Mouse (Mus musculus): Measurements from ENCODE around the gene Kif5a. TPM values are rescaled to one million over a fixed set of nuclear protein-coding genes. Genes with fewer than 3 reads are reported as not detected.

The Kif5a gene
- total RNA-seq, 1 experiment from 2014 or later, result 13.1 TPM

DNA sequence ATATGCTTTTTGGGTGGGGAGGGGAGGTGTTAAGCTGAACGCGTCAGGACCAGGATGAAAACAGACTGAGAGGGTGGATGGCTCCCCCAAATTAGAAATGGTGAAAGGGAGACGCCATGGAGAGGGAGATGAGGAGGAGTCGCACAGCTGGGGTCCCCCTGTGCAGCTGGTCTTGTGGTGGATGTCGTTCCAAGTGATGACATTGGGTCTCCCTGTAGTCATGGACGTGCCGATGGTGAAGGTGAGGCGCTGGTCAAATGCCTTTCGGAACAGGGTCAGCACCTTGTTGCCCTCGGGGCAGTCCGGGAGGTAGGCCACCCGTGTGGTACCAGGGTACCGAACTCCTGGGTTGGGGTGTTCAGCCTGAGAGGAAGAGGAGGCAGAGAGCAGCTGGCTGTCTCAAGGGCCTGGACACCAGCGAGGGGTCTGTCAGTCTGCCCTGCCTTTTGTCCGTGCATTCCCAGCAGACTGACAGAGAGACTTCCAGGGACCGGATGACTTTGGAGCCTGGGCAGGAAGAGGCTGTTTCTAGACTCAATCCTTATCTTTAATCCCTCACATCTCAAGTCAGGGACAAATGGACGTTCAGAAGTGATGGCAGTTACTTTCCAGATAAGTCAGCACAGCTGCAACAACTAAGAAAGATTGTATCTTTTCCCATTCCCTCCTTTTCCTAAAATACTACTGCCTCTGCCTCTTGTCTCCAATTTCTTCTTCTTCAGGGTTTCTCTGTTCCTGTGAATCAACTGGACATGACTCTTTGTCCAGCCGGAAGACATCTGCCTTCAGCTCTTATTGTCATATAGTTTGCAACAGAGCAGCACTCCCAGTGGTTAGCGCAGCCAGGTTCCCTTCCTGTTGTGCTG, 71.7 kb downstream of the Kif5a start:
- no peak for DNase-seq

DNA sequence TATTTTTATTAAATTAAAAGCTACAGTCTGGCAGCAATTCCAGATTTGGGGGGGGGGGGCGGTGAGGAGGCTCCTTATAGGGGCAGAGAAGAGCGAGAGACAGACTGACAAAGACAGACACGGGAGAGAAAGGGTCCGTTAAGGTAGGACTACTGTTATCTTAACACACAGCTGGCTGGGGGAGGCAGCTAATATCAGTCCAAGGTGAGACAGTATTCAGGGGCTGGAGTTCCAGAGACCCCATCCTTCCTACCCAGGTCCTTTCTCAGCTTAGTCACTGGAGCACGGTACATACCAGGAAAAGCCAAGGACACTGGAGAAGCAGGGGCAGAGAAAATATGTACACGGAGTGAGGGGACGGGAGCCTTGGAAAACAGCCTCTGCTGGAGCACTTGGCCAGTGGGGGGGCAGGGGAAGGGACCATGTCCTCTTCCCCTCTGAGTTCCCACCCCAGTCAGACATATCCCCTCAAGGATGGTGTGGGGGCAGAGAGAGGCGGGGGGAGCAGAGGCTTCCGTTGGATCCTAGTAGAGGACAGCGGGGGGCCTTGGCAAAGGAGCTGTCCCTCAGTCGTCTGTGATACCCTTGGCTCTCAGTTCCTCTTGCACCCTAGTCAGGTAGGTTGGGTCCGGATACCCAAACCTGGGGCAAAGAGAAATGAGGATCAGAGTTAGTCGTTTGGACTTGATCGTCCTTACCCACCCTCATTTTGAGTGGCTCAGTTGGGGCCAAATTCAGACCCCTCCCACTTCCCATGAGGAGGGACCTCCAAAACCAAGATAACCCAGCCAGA, 72.6 kb downstream of the Kif5a start:
- DNase-seq, result no peak

DNA sequence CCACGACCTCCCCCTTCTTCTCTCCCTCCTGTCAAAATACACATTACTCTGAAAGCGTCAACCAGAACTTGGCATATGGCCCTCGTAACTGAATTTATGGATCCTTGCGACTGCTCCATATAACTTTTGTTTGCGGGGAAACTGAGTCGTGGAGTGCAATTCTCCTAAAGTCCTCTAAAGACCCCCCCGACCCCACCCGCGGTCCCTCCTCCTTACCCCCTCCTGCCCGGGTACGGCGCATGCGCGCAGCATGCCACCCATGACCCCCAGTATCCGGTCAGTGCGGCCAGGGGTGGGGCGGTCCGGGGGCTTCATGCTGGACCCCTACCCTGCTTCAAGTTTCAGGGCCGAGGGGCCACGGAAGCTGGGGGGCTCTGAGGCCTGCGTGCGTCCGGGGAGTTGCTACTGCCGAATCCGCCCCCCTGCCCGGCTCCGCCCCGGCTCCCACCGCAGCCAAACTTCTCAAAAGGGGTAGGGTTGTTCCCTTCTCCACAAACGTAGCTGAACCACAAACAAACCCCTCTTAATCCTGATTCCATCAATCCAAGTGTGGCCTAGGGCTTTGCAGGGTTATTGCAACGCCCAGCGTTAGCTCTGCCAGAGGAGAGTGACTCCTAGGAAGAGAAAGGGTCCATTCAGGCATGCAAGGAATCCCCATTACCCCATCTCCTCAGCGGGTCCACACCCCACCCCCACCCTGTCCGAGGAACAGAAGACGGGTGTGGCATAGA, 73.3 kb downstream of the Kif5a start, which contains the start of gene Arhgef25:
Gene Arhgef25, minus strand, starts transcription at position 433 of the 731 bp plus-strand sequence.
- peak; percentile 46 for DNase-seq

DNA sequence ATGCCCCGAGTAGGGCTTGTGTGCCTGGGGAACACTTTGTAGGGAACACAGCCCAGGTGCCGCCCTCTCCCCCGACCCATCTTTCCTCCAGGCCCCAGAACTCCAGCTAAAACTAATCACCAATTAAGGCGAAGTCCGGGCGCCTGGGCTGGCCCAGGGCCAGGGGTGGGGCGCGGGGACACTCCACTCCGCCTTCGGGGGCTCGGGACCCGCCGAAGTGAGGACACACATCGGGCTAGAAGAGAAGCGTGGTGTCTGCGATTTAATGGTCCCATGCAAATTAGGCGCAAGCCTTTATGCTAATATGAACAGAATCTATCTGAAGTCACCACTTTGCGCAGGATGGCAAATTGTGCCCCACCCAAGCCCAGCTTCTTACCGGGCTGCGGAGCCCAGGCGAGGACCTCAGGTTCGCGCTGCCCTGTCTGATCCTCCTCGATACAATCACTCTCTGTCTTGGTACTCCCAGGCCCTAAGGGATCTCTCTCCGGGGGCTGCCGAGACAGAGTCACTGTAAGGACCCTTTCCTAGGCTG, 74.0 kb downstream of the Kif5a start:
- DNase-seq, result no peak

DNA sequence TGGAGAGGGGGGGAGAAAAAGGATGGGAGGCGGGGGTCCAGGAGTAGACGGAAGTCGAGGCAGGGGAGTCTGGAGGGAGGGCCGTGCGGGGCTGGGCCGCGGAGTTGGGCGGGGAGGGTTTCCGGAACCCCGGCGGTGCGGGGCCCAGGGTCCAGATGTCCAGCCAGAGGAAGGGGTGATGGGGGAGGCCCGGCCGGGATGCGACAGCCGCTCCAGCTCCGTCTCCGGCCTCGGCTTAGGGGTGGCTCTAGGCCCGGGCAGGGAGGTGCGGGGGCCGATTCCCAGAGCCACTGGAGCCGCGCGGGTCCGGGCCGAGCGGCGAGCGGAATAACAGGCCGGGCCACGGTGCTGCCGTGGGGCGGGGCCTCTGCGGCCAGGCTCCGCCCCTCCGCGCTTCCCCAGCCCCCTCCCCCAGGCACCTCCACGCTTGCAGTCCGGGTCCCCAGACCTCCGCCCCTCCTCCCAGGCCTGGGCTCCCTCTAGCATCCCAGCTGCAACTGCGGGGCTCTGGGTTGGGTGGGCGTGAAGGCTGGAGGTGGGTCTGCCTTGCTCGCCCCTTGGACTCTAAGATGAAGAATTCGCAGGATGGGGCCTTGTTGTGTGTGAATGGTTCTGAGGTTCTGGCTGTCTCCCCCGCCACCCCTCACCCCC, 74.6 kb downstream of the Kif5a start:
- DNase-seq, result peak; percentile 72

DNA sequence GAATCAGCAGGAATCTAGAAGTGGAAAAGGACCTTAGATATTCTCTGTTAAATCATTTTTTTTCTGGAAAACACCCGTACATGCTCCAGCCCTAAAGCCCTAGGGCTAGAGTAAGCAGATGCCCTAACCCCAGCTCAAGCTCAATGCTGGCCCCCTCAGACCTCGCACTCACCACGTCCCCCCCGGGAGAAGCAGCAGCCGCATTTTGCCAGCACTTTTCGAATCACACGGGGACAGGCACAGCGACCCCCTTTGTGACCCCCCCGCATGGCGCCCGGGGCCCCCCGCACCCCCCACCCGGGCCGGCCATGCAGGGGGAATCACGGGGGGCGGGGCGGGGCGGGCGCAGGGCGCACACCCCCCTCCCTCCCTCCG, 75.1 kb downstream of the Kif5a start:
- DNase-seq, result no peak

DNA sequence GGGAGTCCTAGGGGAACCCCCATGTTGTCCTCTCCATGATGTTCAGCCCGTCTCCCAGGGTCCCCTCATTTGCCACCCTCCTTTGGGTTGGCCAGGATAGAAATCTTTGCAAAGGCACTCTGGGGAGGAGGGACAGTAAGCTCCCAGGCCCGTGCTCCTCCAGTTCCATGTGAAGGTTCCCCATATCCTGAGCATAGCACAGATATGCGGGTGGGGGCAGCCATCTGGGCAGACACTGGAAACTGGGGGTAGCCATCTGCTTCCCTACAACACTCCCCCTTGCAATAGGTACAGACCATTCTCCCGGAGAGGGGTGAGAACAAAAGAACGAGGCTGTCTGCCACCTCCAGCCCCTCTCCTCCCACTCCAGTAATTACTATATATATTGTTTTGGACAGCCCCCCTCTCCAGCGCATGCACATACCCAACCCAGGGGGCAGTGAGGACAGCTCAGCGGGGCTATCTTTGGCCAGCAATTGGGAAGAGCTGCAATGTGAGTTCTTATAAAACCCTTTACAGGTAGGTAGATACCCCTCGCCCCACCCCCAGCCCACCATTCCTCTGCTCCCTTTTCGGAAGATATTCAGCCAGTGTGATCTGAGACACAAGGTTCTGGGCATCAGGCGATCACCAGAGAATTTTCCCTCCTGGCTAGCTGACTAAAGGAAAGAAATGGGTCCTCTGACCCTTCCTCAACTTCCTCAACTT, 75.6 kb downstream of the Kif5a start:
- DNase-seq, result no peak

DNA sequence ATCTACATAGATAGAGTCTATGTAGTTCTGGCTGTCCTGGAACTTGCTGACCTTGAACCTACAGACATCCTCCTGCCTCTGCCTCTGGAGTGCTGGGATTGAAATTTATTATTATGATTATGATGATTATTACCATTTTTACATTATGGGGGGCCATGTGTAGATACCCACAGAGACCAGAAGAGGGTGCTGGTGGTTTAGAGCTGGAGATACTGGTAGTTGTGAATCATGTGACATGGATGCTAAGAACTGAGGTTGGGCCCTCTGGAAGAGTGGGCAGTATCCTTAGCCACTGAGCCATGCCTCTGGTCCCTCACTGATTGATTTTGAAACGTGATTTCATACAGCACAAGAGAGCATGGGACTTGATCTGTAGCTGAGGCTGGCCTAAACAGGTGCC, 76.7 kb downstream of the Kif5a start:
- DNase-seq, result no peak

DNA sequence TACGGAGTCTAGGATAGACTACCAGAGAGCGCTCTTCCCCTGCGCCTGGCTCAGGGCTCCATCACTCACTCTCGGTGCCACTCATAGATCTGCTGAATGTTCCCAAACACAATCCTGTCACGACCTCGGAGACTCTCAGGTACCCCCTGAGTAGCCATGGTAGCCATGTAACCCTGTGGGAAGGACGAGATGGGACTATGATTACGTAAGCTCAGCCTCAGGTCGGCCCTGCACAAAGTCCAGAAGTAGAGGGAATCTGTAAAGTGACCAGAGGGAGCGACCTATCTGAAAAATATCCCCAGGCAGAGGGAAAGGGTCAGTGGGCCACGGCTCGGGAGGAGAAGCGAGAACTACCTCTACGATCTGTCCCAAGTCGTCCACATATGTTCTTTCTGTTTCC, 77.6 kb downstream of the Kif5a start:
- no peak for DNase-seq

DNA sequence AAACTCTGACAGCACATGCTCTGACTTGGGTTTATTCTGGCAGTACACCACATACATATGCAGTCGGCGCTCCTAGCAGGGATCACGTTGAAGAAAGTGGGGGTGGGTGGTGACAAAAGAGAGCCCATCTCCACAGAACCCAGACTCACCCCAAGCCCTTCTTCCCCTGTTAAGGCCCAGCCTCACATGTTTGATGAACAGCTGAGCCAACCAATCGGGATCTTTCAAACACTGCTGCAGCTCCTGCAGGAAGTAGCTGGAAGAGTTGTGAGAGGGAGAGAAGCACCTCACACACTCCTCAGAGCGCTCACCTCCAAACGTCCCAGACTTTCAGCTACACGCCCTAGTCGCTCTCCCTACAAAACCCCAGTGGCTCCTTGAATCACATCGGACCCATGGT, 78.0 kb downstream of the Kif5a start:
- DNase-seq, result no peak

DNA sequence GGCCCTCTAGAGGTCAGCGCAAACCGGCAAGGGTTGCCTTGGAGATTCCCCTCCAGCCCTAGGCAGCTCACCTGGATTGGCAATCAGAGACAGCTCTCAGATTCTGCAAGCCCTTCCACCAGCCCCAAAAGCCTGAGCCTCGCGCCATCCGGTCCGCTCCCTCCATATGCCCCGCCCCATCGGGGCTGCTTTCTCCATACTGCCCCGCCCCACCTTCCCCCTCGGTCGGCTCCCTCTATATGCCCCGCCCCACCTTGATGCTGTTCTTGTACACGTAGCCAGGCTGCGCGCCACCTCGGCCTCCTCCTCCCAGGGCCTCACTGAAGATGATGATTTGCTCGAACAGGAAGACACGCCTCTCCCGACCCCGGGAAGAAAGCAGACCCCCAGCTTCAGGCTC, 79.4 kb downstream of the Kif5a start:
- DNase-seq, result no peak

DNA sequence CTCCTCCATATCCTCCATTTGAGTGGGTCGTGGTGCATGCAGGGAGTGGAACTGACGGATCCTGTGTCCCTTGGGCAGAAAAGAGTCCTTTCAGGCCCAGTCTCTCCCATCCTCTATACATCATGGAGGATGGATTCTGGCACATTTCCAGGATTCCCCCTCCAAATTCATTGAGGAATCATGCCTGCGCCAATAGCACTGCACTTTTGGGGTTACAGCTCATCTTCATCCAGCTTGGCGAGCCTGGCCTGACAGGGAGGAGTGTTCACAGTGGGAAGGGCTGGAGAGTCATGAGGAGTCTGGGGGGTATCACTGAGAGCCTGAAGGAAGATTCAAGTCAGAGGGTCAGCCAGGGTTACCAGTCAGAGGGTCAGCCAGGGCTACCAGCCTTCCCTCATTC, 80.5 kb downstream of the Kif5a start:
- DNase-seq, result no peak

DNA sequence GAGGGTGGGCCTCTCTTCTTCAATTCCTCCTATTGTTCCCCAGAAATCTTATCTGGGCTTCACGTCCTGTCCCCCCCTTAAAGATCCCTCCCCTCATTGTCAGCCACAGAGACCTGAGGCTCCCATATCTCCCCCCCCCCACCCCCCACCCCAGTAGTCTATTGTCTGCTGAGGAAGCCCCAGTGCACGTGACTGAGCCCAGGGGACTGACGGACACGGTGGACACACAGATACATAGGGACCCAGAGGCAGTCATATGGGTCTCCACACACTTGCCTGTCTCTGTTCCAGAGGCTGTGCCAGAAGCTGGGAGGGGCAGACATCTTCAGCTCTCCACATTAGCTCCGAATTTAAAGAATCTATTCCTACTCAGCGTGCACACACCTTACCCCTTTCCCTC, 81.6 kb downstream of the Kif5a start:
- no peak for DNase-seq

DNA sequence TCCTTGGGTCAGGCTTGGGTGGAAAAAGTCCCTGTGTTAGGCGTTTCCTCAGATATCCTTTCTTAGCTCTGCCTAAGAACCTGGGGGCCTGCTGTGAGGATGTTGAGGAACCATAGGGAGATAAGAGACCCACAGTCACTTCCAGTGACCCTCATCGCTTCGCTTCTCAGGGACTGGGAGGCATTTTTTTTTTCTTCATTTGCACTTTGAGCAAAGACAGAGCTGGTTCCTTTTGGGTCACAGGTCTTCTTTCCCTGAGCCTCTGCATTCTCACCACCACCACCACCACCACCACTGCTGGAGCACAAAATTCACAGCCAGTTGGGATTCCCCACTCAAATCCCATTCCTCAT, 82.5 kb downstream of the Kif5a start:
- no peak for DNase-seq

DNA sequence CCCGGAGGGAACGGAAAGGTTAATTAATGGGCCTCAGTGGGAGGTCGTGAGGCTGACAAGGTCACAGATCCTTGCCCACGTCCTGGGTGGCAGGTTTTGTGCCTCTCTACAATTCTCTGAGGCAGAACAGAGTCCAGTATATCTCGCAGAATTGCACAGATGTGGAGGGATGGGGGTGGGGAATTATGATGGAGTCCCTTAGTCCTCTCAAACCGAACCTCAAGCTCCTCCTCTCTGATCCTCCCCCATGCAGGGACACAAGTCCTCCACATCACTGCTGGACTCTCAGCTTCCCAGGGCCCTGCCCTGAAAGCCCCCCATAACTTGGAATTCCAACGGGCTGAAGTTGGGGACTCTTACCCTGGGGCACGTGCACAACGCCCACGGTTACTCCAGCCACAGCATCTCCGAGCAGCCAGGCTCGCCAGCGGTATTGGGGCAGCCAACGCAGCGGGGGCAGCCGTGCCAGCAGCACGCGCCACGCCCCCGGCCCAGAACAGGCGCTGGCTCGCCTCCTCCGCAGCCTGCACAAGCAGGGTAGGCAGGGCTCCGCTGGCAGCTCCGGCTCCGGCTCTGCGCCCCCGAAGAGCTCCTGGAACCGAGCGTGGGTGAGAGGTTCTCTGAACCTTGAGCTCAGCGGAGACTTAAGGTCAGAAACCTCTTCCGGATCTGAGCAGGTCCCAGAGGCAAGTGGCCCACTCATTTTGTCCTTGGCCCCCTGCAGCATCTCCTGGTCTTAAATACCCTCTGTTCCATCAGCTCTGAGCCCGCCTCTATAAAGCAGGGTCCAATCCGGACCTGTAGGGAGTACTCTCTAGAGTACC, 83.1 kb downstream of the Kif5a start, which contains the start of gene Slc26a10:
Gene Slc26a10, minus strand, starts transcription at position 775 of the 824 bp plus-strand sequence.
- no peak for DNase-seq

DNA sequence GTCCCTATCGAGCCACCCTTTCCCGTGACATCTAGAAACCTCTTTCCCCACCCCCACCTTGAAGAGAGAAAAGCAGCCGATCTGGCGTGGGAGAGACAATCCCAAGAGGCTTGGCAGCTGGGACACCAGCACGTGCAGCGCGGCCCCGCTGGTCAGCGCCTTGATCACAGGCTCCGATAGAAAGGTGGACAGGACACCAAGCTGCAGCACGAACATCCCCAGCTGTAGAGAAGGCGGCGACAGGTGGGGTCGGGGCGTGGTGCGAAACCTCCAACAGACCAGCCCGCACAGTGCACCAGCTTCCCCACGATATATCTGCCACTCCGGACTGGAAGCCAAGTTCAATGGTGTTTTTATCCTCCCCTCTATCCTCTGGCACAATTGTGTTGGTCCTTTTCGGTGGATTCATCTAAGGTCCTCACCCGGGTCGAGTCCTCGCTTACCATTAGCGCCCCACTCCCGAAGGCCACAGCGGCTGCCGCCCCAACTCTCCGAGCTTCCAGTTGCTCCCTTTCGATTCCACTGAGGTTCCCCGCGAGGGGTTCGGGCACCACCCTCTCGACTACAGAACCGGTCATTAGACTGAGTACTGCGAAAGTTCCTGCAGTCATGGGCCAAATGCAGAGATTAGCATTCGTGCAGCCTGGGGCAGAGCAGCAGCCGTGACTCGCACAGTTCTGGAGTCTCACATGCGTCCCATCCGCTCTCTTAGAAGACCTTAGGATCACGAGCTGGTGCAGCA, 84.7 kb downstream of the Kif5a start:
- no peak for DNase-seq

DNA sequence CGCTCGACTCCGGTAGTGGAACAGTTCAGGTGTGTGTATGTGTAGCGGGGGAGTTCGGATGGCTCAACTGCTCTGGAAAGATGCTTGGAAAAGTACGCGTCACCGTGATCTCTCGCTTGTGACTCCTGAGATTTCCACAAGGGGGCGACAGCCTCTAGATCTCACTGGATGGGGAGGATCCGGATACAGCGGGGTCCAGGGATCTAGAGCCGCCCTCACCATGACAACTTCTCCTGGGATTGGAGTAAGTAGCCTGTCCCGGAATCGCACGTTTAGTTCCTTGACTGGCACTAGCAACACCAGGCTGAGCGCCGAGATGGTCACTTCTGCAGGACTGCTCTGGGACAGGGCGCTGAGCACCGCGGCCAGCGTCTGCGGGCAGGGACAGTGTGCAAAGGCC, 85.4 kb downstream of the Kif5a start:
- DNase-seq, result peak; percentile 68

DNA sequence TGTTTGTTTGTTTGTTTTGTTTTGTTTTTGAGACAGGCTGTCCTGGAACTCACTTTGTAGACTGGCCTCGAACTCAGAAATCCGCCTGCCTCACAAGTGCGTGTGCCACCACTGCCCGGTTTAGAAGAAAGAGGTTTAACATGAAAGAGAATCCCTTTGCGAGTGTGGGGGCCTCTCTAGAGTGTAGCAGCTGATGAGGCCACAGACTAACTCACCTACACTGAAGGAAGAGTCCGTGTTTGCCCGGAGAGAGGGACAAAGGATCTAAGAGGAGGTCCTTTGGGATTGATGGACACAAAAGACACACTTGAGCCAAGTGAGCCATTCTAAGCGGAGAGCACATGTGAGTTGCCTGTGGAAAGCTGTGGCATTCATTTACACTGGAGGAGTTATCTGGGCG, 85.9 kb downstream of the Kif5a start:
- no peak for DNase-seq

DNA sequence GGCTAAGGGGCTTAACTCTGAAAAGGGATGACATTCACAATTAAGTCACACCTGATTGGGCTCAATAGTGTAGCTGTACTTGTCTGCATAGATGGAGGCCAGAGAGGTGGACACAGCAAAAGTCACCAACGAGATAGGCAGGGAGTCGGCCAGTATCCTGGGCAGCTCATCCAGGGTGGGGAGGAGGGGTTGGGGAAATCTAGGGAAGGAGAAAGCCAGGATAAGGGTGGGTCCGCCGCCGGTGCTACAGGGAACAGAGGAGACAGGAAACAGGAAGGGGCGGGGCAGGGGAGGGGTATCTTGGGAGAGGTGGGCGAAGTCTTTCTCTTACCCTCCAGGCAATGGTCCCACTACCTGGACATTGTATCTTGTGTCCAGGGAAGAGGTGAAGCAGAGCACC, 86.4 kb downstream of the Kif5a start:
- no peak for DNase-seq

DNA sequence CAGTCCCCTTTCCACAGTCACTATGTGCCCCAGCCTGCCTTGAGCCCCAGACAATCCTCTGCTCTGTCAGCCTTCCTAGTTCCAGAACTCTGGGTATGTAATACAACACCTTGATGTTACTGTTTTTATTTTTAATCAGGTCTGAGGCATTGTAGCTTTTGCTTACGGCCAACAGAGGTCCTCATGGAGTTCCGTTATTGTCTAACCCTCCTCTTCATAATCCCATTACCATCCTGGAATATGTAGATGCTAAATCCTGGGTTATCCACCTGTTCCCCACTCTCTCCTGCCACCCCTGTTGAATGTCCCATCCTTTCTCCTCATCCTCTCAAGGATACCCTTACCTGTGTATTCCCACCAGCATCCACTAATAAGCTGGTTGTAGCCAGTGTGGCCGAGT, 86.9 kb downstream of the Kif5a start:
- no peak for DNase-seq
